Mouse (Mus musculus) megakaryocyte, embryonic 14.5 days (primary cell): ENCODE measurements around the gene Lrch1.

Experiments
- FLI1 ChIP-seq: IDR thresholded peaks from 2 replicates; pipeline ENCODE4 v1.6.1; 2012; ENCODE audit warnings: low read length, inconsistent platforms, mixed read lengths
- GATA1 ChIP-seq: IDR thresholded peaks from 3 replicates; pipeline ENCODE4 v1.6.1; 2012; ENCODE audit warnings: mixed read lengths, low read length, inconsistent platforms, borderline replicate concordance

GRCm38 (mm10) chr14:74962713-74963401 lies 15.2 kb upstream of the Lrch1 start:
- no peak for TF ChIP-seq GATA1
- TF ChIP-seq FLI1, result no peak
